Mouse (Mus musculus): ENCODE results near the gene Gm9125. TPM values are rescaled to one million over a fixed set of nuclear protein-coding genes. Genes with fewer than 3 reads are reported as not detected.
"Not testable (repeated sequence)": the region's sequence is repeated elsewhere in the genome, so short reads cannot be mapped to it uniquely, and the experiment has no call there.

Gm9125 gene
- 0.26 and 0.58 TPM in 2 replicates for total RNA-seq (2012; rRNA removed)

DNA sequence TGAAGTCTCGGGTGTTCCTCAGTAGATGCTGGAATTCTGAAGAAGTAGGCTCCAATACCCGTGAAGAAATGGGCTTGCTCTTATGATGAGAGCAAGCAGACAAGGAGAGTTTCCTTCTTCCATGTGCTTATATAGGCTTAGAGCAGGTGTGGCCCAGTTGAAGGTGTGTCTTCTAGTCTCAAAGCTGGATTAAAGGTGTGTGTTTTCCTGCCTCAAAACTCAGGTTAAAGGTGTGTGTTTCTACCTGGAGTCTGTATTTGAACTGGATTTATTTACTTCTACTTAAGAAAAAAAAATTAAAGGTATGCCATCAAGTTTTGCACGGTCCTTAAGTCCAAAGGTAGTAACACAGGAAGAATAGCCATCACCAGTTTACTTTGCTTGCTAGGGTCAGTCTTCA is at the start of gene Gm9125:
TSS of gene Gm9125 (minus strand) at position 101 of the 400 bp plus-strand sequence.
- in situ Hi-C loops (cut with MboI; ENCODE audit: low sequenced_read_pairs in 2 of 2, unreplicated experiment in 2 of 2); H3K4me3 ChIP-seq (ENCODE audit: insufficient read depth in 1 of 2, low read depth in 1 of 2, low read length in 2 of 2, poor library complexity in 1 of 2, severe bottlenecking in 1 of 2); H3K9ac ChIP-seq (ENCODE audit: insufficient read depth, low read depth, low read length, poor library complexity, severe bottlenecking): not testable (repeated sequence)

DNA sequence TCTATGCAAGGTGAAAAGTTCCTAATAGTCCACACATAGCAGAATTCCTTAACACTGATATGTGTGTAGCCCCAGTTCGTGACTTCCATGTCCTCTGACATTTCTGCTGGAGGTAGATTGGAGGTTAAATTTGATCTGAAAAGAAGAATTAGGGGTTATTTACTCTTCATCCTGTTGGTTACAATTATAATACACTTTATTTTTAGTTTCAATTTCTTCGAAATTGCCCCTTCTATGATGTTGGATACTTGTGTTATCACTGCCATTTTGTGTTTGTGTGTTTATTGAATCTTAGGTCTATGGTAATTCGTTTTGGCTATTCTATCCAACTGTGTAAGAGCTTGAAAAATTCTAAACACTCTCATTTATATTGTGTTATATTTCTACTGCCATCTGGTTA is 17.9 kb upstream of the Gm9125 start, which contains the start of gene Gm10697:
TSS of gene Gm10697 (minus strand) at position 101 of the 400 bp plus-strand sequence.
- in situ Hi-C loops (cut with MboI; ENCODE audit: low sequenced_read_pairs in 2 of 2, unreplicated experiment in 2 of 2); DNase-seq (ENCODE audit: low read depth, low spot score): not testable (repeated sequence)

More for the DNA sequence above, at the start of gene Gm9125:
- not testable (repeated sequence) for H3K27ac ChIP-seq (ENCODE audit: insufficient read depth, low read depth, low read length, poor library complexity, severe bottlenecking); DNase-seq (ENCODE audit: low read depth, low spot score); H3K4me1 ChIP-seq (ENCODE audit: control insufficient read depth in 2 of 2, insufficient read depth in 2 of 2, low read length in 2 of 2, poor library complexity in 1 of 2); H3K36me3 ChIP-seq (ENCODE audit: control insufficient read depth, insufficient read depth, low read length, poor library complexity, severe bottlenecking); H3K9me3 ChIP-seq (ENCODE audit: control insufficient read depth, insufficient read depth, low read depth, low read length)

GRCm38 (mm10) chr3:94049566-94050121 is 5.0 kb downstream of the Gm9125 start:
- DNase-seq (ENCODE audit: low read depth, low spot score); H3K4me3 ChIP-seq (ENCODE audit: insufficient read depth in 1 of 2, low read depth in 1 of 2, low read length in 2 of 2, poor library complexity in 1 of 2, severe bottlenecking in 1 of 2); in situ Hi-C loops (cut with MboI; ENCODE audit: low sequenced_read_pairs in 2 of 2, unreplicated experiment in 2 of 2); H3K36me3 ChIP-seq (ENCODE audit: control insufficient read depth, insufficient read depth, low read length, poor library complexity, severe bottlenecking); H3K4me1 ChIP-seq (ENCODE audit: control insufficient read depth in 2 of 2, insufficient read depth in 2 of 2, low read length in 2 of 2, poor library complexity in 1 of 2); H3K9ac ChIP-seq (ENCODE audit: insufficient read depth, low read depth, low read length, poor library complexity, severe bottlenecking); H3K9me3 ChIP-seq (ENCODE audit: control insufficient read depth, insufficient read depth, low read depth, low read length); H3K27ac ChIP-seq (ENCODE audit: insufficient read depth, low read depth, low read length, poor library complexity, severe bottlenecking): not testable (repeated sequence)

More for the DNA sequence above, 17.9 kb upstream of the Gm9125 start, which contains the start of gene Gm10697:
- H3K4me3 ChIP-seq (ENCODE audit: insufficient read depth in 1 of 2, low read depth in 1 of 2, low read length in 2 of 2, poor library complexity in 1 of 2, severe bottlenecking in 1 of 2); H3K9me3 ChIP-seq (ENCODE audit: control insufficient read depth, insufficient read depth, low read depth, low read length); H3K9ac ChIP-seq (ENCODE audit: insufficient read depth, low read depth, low read length, poor library complexity, severe bottlenecking); H3K27ac ChIP-seq (ENCODE audit: insufficient read depth, low read depth, low read length, poor library complexity, severe bottlenecking); H3K36me3 ChIP-seq (ENCODE audit: control insufficient read depth, insufficient read depth, low read length, poor library complexity, severe bottlenecking); H3K4me1 ChIP-seq (ENCODE audit: control insufficient read depth in 2 of 2, insufficient read depth in 2 of 2, low read length in 2 of 2, poor library complexity in 1 of 2): not testable (repeated sequence)

GRCm38 (mm10) chr3:94038241-94038640 is 16.4 kb downstream of the Gm9125 start:
- in situ Hi-C loops (cut with MboI; ENCODE audit: low sequenced_read_pairs in 2 of 2, unreplicated experiment in 2 of 2); H3K4me3 ChIP-seq (ENCODE audit: insufficient read depth in 1 of 2, low read depth in 1 of 2, low read length in 2 of 2, poor library complexity in 1 of 2, severe bottlenecking in 1 of 2); H3K9me3 ChIP-seq (ENCODE audit: control insufficient read depth, insufficient read depth, low read depth, low read length); H3K9ac ChIP-seq (ENCODE audit: insufficient read depth, low read depth, low read length, poor library complexity, severe bottlenecking); H3K36me3 ChIP-seq (ENCODE audit: control insufficient read depth, insufficient read depth, low read length, poor library complexity, severe bottlenecking); H3K27ac ChIP-seq (ENCODE audit: insufficient read depth, low read depth, low read length, poor library complexity, severe bottlenecking); H3K4me1 ChIP-seq (ENCODE audit: control insufficient read depth in 2 of 2, insufficient read depth in 2 of 2, low read length in 2 of 2, poor library complexity in 1 of 2); DNase-seq (ENCODE audit: low read depth, low spot score): not testable (repeated sequence)

DNA sequence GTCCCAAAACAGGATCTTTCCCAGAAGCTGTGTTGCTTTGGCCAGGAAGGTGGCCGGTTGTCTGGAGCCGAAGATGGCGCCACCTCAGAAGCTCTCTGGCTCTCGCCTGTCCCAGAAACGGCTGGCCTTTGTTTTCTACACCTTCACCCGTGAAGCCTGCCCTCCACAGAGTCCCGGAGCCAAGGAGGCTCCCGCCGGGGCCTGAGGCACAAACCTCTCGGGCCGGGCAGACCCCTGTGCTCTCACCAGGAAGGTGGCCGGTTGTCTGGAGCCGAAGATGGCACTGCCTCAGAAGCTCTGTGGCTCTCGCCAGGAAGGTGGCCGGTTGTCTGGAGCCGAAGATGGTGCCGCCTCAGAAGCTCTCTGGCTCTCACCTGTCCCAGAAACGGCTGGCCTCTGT is 20.3 kb downstream of the Gm9125 start:
- H3K4me1 ChIP-seq (ENCODE audit: control insufficient read depth in 2 of 2, insufficient read depth in 2 of 2, low read length in 2 of 2, poor library complexity in 1 of 2); H3K4me3 ChIP-seq (ENCODE audit: insufficient read depth in 1 of 2, low read depth in 1 of 2, low read length in 2 of 2, poor library complexity in 1 of 2, severe bottlenecking in 1 of 2); DNase-seq (ENCODE audit: low read depth, low spot score); H3K9ac ChIP-seq (ENCODE audit: insufficient read depth, low read depth, low read length, poor library complexity, severe bottlenecking); H3K27ac ChIP-seq (ENCODE audit: insufficient read depth, low read depth, low read length, poor library complexity, severe bottlenecking); H3K36me3 ChIP-seq (ENCODE audit: control insufficient read depth, insufficient read depth, low read length, poor library complexity, severe bottlenecking); H3K9me3 ChIP-seq (ENCODE audit: control insufficient read depth, insufficient read depth, low read depth, low read length); in situ Hi-C loops (cut with MboI; ENCODE audit: low sequenced_read_pairs in 2 of 2, unreplicated experiment in 2 of 2): not testable (repeated sequence)

Other genes starting within 250 kb of the Gm9125 start
- gene Tdpoz3, start 228.9 kb downstream of the Gm9125 start, total RNA-seq (2012; rRNA removed) = 3.2 and 4.2 TPM in 2 replicates
- gene Gm9117, start 111.3 kb downstream of the Gm9125 start, total RNA-seq (2012; rRNA removed) = 0.48 TPM in 1 of 2 replicates, not detected in the other
- gene Tdpoz5, start 93.6 kb downstream of the Gm9125 start, total RNA-seq (2012; rRNA removed) = 0.27 and 0.58 TPM in 2 replicates
- 0.27 and 0.58 TPM in 2 replicates for gene Gm10697, start 17.8 kb upstream of the Gm9125 start, total RNA-seq (2012; rRNA removed)
- 0.48 and 1.4 TPM in 2 replicates for gene Gm10696, start 123.3 kb upstream of the Gm9125 start, total RNA-seq (2012; rRNA removed)
- gene Gm5286, start 141.8 kb upstream of the Gm9125 start, total RNA-seq (2012; rRNA removed) = 1.4 and 2.4 TPM in 2 replicates
- gene Gm4778, start 209.2 kb upstream of the Gm9125 start, total RNA-seq (2012; rRNA removed) = 3.0 and 3.4 TPM in 2 replicates